Mouse (Mus musculus): ENCODE data around the gene Mcmbp. TPM values are rescaled to one million over a fixed set of nuclear protein-coding genes. Genes with fewer than 3 reads are reported as not detected.

Mcmbp gene
- 23.9 TPM for polyA plus RNA-seq (2014; fragmentation: Illumina TruSeq; extraction: RNeasy Lipid Tissue Mini Kit (QIAGEN cat#74804); ENCODE audit: low read depth, low replicate concordance)

GRCm38 (mm10) chr7:128740334-128740733 is at the start of gene Mcmbp:
Gene Mcmbp, minus strand, starts transcription at chr7:128740495.

GRCm38 (mm10) chr7:128744684-128745485 is 4.6 kb upstream of the Mcmbp start, which contains the start of gene Sec23ip:
Gene Sec23ip, plus strand, starts transcription at chr7:128744943.

Other genes with a start within 250 kb of the Mcmbp start
- gene Bag3, start 216.9 kb downstream of the Mcmbp start, polyA plus RNA-seq (2014; fragmentation: Illumina TruSeq; extraction: RNeasy Lipid Tissue Mini Kit (QIAGEN cat#74804); ENCODE audit: low read depth, low replicate concordance): 8.2 TPM
- 89.4 TPM for gene Inpp5f, start 129.2 kb downstream of the Mcmbp start, polyA plus RNA-seq (2014; fragmentation: Illumina TruSeq; extraction: RNeasy Lipid Tissue Mini Kit (QIAGEN cat#74804); ENCODE audit: low read depth, low replicate concordance)
- gene Sec23ip, start 4.4 kb upstream of the Mcmbp start, polyA plus RNA-seq (2014; fragmentation: Illumina TruSeq; extraction: RNeasy Lipid Tissue Mini Kit (QIAGEN cat#74804); ENCODE audit: low read depth, low replicate concordance): 28.2 TPM

Measured in kidney, adult 10 weeks (tissue).